Mouse (Mus musculus): ENCODE data around the gene Ube2l6.
"Not testable (repeated sequence)": the region's sequence is repeated elsewhere in the genome, so short reads cannot be mapped to it uniquely, and the experiment has no call there.

The Ube2l6 gene

DNA sequence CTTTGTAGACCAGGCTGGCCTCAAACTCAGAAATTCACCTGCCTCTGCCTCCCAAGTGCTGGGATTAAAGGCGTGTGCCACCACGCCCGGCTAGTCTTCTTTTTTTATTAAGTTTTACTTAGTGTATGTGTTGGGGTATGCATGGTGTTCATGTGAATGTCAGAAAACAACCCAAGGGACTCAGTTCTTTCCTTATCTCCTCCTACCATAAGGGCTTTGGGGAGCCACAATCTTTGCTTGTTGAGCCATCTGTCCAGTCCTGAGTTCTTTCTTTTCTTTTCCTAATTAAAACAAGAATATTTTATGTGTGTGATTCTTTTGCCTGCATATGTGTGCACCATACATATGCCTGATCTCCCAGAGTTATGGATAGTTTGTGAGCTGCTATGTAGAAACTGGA is 5.5 kb upstream of the Ube2l6 start:
- no peak for DNase-seq (ENCODE audit: low read depth, low spot score)

DNA sequence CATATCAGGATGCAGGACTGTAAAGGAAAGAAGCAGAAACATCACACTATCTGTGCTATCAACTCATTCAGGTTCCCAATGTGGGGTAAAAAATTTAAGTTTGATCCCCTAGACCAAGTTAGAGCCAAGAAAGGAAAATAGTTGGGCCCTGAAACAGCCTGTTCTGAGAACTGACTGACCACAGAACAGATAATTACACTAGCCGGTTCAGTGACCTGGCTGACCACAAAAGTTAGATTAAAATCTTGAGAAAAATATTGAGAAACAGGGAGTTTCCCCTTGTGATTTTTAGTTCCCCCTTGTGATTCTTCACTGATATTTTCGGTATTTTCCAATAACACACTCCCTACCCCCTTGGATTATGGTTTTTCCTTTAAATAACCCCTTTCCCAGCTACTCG is 4.8 kb upstream of the Ube2l6 start:
- no peak for DNase-seq (ENCODE audit: low read depth, low spot score)

DNA sequence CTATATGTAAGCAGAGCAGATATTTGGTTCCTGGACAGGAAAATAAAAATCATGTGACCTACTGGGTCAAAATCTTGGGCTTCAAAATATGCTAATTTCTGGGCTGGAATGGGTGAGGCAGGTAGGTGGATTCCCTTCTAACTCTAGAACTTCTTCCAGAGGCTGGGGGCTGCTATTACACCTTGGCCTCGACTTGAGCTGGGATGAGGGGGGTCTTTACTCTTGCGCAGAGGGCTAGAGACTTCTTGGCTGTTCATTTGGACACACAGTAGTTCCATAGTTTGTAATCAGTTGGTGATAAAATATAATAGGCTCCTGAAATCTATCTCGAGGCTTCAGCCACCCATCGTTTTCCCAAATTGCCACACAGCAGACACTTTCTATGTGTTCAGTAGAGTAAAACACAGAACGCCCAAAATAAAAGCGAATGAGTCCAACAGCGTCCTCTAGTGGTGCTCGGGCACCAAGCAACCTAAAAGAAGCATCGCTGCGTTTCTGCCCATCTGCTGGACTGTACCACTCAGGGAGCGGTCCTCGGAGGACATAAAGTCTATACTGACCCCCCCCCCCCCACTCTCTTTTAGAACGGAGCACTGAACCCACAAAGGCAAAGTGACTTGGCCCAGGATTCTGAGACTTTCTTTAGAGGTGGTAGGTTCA is 665 bp upstream of the Ube2l6 start:
- DNase-seq (ENCODE audit: low read depth, low spot score) = peak; percentile 43

DNA sequence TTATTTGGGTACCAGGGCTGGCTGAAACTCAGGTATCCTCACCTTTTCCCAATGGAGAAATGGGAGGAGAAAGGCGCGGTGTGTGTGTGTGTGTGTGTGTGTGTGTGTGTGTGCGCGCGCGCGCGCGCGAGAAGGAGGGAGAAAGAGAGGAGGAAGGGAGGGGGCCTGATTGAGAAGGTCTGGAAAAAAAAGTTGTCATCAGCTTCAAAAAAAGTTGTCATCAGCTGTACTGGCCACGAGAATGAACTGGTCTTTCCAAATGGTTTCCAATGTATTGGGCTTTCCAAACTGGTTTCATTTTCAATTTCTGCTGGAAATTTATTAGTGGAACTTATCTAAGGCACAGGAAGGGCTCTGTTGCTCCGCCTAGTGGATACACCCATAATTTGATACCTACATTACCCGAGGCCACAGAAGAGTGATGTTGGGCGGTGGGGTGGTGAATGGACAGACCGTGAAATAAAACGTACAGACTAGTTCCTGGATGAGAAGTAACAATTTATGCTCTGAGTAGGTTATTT is 473 bp downstream of the Ube2l6 start:
- peak; percentile 40 for DNase-seq (ENCODE audit: low read depth, low spot score)

DNA sequence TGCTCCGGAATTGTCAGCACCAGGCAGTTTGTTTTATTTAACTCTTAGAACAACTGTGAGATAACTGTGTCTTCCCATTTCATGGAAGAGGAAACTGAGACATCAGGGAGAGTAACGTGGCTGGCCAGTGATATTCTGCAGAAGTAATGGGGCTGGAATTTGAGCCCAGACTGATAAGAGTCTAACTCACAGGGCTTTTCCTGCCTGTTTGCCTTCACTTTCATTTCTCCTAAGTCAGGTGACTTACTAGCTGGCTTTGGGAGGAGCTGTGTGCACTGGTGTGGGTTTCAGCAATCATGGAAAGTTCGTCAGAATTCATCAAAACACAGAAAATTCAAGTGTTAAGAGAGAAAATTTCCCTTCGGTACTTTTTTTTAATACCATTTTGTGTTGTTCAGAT is 1.7 kb downstream of the Ube2l6 start:
- no peak for DNase-seq (ENCODE audit: low read depth, low spot score)

DNA sequence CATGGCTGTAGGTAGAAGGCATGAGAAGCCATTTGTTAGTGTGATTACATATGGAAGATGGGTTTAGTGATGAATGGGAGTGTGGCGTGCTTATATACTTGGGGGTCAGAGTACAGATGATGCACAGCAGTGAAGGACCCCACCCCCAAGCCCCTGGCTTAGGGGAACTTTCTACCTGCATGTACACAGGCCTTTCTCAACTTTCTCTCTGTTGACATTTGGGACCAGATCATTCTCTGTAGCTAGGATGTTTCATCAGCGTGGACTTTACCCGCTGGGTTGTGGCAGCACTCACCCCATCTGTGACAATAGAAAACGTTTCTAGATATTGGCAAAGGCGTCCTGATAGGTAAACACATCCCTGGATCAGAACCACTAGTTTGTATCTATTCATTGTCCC is 2.6 kb downstream of the Ube2l6 start:
- DNase-seq (ENCODE audit: low read depth, low spot score) = not testable (repeated sequence)

DNA sequence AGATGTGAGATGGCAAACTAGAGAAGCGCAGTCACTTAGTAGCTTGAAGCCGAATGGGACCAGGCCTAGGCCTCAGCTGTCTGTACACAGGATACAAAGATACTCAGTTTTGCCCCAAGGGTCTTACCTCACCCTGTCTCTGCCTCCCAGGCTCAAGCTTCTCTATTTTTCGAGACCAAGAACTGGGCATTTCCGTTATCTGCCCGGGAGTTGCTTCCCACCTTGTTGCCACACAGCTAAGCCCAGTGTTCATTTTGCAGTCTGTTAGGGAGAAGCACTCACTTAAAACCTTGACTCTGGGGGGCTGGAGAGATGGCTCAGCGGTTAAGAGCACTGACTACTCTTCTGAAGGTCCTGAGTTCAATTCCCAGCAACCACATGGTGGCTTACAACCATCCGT is 5.3 kb downstream of the Ube2l6 start:
- no peak for DNase-seq (ENCODE audit: low read depth, low spot score)

DNA sequence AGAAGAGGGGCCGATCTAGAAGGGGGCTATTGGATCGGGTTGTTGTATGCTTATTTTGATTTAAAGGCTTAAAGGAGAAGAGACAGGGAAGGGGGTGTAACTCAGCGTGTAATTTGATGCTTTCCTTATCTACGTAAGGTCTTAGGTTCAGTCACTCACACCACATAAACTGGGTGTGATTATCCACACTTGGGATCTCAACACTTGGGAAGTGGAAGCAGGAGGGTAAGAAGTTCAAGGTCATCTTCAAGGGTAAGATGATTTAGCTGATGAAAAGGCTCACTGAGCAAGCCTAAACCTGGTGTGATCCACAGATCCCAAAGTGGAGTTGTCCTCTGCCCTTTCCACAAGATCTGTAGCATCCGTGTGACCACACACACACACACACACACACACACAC is 7.9 kb downstream of the Ube2l6 start:
- DNase-seq (ENCODE audit: low read depth, low spot score) = no peak

DNA sequence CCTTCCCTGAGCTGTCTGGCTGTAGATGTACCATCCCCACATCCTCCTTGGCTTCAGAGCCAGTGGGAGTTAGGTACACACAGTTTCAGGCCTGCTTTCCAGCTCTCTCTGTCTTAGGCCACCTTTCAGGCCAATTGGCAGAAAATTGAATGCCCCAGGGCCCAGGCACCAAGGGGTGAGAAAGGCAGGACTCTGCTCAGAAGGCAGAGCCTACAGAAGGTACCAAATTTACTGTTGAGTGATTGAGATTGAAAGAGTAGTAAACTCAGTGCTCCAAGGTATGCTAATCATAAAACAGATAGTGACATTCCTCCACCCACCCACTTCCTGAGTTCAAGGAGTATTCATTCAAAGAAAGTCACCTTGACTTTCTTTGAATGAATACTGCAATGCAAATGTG is 10.7 kb downstream of the Ube2l6 start:
- no peak for DNase-seq (ENCODE audit: low read depth, low spot score)

DNA sequence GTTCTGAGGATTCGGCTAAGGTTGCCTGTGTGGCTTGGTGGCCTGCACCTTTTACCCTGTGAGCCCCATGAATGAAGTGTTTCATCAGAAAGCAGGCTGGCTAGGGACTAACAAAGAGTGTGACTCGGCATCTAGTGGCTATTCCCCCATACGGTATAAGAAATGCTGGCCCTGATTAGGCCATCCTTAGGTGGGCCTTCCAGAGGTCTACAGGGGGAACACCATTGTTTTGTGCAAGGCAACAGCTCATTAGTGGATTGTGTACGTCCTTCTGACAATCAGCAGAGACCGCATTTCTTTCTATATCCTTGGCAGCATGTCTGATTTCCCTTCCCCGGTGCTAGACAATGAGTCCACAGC is 11.9 kb downstream of the Ube2l6 start:
- no peak for DNase-seq (ENCODE audit: low read depth, low spot score)

DNA sequence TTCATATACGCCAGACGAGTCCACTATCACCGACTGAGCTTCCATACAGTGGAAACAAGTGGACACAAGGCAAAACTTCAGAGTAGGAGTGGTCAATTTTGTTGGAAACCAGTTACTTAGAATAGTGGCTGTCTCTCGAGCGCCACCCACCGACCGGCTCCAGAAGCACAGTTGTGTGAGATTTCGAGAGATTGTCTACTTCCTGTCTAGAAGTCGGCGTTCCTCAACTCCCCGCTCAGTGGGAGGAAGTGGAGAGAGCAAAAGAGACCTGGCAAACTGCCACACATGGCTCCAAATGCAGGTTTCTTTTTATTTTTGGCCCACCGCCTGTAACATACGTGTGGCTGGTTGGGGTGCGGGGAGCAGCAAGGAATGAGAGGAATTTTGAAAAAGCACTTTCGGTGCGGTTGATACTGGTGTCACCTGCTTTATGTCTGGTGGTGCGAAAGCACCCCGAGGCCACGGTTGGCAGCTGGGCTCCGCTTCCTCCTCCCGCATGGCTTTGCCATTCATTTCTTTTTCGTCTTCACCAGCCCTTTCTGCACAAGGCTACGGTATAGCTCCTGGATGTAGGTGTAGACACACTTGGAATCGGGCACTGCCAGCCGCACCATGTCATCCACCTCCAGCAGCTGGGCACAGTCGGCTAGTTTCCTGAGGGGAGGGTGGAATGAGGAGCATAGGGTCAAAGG is 12.4 kb downstream of the Ube2l6 start:
- DNase-seq (ENCODE audit: low read depth, low spot score) = no peak

DNA sequence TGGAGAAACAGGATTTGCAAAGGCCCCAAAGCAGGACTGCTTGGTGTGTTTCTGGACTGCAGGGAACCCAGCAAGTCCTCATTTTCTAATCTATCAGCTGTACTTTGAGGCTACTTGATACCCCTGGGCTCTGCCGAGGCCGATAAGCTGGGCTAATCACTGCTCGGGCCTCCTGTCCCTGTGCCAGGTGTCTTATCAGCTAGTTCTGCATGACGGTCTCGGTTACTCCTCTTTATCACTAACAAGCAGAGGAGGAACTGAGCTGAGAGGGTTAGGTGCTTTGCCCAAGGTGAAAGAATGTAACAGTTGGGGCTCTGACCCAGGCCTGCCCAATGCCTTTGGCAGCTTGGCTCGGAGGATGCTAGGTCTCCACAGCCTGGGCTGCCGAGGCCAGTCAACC is 13.3 kb downstream of the Ube2l6 start:
- no peak for DNase-seq (ENCODE audit: low read depth, low spot score)

DNA sequence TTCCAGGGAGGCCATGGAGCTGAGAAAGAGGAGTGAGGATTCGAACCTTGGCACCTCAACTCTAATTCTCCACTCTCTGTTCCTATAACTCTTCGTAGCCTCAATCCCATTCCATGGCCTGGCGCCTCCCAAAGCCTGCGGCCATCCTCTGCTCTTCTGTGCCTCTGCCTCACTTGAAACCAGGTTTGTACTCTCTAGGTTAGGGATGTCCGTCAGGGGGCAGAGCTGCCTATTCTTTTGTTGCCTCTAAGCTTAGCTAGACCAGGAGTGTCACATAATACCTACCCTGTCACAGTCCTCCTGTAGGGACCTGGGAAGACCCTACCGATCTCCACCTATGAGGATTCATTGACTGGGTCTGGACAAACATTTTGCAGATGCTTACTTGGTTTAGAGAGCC is 14.0 kb downstream of the Ube2l6 start:
- DNase-seq (ENCODE audit: low read depth, low spot score) = no peak

DNA sequence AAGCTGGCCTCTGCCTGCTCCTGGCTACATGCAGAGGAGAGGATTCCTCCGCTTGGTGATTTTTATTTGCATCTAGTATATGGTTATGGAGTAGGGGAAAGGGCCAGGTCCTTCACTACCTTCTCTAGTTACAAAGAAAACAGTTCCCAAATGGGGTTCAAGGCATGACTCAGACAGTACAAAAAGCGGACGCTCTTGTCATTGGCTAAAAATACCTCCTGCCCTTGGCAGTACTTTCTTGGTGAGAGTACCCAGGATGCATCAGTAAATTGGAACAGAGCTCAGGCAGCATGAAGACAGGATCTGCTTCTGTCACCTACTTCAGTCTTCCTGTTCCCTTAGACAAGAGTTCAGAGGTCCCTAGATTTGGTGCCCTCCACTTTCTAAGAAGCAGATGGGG is 21.2 kb downstream of the Ube2l6 start:
- DNase-seq (ENCODE audit: low read depth, low spot score) = no peak

DNA sequence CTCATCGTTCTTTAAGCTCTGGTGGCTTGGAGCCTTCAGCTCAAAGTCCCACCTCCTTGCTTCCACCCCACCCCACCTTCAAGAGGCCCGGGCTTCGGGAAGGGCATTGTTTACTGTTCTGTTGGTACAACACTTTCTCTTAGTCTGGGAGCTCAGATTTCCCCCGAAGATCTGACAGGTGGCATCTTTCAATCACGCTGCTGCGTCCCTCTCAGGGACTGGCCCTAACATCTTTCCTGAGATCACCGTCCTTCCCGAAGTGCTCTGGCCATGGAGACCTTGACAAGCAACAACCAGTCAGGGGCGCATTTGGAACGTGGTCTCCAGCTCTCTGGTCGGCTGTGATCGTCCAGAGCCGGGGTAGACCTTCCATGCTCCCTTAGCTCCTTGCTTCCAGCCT is 23.9 kb downstream of the Ube2l6 start, which contains the start of gene Smtnl1:
Smtnl1 (minus strand) TSS at position 101 of the 400 bp plus-strand sequence.
- DNase-seq (ENCODE audit: low read depth, low spot score) = no peak

DNA sequence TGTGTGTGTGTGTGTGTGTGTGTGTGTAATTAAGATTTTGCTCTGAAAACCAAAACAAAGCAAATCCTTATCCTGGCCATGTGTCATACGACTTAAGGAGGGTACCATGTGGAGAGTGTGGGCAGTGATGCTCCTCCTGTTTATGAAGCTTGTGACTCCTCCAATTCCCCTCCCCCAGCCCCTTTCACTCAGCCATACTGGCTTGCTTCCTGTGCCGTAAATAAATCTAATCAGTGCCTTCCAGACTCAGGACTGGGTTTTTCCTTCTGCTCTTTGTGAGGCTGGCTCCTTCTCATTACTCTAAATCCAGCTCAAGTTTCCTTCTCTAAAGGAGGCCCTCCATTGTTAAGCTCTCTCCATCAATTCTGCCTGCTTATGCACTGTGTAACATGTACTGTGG is 24.6 kb downstream of the Ube2l6 start:
- DNase-seq (ENCODE audit: low read depth, low spot score) = no peak

DNA sequence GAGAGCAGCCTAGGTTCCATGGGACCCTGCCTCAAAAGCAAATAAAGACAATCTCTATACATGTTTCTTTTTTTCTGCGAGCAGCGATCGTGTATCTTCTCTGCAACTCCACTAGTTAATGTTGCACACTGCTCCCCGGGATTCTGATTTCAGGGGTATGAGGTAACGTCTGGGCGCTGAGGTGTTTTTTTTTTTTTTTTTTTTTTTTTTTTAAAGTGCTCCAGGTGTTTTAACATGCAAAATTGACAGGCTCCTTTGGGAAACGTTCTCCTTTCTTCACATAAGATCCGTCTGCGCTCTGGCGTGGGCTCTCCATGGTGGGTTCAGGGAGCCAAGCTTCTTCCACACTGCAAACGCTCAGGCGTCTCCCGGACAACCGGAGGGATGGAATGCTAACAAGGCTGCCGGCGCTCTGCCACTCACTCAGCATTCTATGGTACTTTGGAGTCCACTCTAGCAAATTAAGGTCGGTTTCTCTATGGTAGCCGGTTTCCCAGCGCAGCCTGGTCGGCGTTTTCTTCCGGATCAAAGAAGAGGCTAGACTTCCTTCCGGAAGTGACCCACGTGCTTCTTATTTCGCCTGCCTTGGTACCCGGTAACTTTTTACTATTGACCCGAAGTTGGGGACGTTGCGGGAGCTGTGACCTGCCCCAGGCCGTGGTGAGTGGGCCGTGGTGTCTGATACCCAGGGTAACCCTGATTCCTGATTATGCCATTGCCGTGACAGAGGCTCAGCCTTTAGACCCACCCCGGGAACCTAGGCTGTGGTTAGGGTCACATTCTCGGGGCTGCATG is 28.1 kb downstream of the Ube2l6 start, which contains the start of gene Timm10:
Timm10 (plus strand) TSS at position 510 of the 795 bp plus-strand sequence.
- DNase-seq (ENCODE audit: low read depth, low spot score) = peak; percentile 91

DNA sequence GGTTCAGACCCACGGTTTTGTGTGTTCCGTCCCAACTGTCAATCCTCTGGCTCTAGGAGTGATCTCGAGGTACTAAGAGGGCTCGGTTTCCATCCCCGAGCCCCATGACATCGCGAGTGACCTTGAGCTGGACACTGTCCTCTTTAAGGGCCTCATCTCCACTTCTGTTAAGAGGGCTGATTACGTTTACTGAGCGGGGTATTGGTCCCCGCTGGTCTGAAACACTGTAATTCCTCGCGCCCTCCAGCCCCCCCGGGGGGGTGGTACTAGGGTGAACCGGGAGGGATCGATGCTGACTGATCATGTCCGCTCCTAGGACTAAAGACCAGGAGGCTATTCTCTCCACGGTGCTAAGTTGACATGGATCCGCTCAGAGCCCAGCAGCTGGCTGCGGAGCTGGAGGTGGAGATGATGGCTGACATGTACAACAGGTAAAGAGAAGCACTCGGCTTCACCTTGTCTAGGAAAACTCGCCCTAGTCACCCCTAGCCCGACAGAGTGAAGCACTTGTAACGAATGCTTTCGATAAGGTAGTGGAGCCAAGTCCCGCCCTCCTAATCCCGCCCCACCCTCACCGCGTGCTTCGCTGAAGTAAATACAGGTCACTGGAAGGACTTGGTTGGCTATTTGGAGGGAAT is 28.8 kb downstream of the Ube2l6 start:
- DNase-seq (ENCODE audit: low read depth, low spot score) = no peak

DNA sequence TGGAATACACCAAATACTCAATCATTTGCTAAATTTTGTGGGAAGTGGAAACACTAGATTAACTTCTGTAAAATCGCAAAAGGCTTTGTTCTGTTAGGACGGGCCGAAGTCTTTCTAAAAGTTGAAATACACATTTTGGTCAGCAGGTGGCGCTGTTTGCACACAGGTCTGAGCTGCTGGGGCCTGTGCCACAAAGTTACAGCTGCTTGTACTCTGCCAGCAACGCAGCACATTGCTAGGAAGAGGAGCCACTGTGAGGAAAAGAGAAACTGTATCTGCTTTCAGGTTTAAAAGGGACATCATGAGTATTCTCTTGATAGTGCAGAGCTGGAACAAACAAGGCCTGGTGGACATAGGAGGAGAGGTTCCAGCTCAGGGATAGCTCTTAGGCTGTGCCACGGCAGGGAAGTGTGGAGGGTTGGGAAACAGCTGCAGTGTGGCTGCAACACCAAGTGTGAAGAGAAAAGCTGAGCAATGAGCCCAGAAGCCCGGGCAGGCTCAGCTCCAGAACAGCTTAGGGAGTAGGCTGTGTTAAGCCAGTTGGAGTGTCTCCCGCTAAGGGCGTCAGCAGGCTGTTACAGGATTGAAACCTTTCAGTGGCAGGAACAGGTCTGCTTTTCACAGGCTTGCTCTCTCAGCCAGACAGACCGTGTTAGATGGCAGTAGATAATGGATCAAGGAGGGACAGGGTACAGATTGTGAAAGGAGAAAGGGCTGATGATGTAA is 33.2 kb downstream of the Ube2l6 start:
- DNase-seq (ENCODE audit: low read depth, low spot score) = peak; percentile 62

DNA sequence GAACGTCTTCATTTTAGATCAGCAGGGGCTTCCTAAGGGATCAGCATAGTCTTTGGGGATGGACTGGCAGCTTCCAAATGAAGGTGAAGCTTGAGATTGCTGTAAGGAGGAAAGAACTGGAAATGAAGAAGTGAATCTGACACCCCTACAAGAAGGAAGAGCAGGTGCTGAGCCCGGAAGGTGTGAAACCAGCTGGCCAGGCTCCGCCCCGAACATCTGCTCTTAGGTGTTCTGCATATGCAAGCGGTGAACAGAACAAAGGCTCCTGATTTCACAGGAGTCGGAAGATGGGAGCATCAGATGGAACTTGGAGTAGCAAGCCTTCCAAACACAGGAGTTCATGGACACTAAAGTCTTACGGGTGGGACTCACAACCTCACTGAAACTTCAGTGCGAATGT is 38.5 kb downstream of the Ube2l6 start:
- DNase-seq (ENCODE audit: low read depth, low spot score) = no peak
